Mouse (Mus musculus): ENCODE measurements around the gene Dclre1a.
"Not testable (repeated sequence)": the region's sequence is repeated elsewhere in the genome, so short reads cannot be mapped to it uniquely, and the experiment has no call there.

The Dclre1a gene

DNA sequence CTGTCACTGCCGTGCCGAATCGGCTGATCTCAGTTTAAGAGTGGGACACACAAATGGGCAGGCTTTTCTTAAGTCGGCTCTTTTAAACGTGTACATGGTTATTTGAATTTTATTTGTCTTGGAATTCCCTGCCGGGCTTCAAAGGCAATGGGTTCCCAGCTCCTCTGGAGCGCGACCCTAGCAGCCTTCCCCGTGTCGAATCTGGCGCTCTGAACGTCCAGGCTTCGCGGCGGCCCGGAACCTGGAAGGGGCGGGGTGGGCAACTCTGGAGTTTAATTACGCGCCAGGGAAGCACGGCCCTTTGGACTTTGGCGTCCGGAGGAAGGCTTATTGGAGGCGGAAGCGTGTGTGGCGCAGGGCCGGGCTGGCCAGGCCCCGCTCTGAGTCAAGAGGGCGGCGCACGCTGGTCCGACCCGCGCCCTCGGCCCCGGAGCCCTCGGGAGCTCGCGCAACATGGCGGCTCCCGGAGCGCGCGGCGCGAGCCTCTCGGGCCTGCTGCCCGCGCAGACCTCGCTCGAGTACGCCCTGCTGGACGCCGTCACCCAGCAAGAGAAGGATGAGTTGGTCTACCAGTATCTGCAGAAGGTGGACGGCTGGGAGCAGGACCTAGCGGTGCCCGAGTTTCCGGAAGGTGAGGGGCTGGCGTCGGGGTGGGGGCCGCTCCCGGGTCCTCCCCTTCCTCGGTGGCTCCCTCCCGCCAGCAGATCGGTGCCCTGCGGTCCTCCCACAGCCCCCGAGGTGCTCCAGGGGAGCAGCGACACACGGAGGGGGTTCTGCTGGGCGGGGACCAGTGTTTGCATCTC is 409 bp upstream of the Dclre1a start, which contains the start of gene Nhlrc2:
Nhlrc2 (plus strand) TSS at position 32 of the 803 bp plus-strand sequence.
- peak; percentile 82 to 90 for DNase-seq (ENCODE audit: low spot score in 2 of 2)

DNA sequence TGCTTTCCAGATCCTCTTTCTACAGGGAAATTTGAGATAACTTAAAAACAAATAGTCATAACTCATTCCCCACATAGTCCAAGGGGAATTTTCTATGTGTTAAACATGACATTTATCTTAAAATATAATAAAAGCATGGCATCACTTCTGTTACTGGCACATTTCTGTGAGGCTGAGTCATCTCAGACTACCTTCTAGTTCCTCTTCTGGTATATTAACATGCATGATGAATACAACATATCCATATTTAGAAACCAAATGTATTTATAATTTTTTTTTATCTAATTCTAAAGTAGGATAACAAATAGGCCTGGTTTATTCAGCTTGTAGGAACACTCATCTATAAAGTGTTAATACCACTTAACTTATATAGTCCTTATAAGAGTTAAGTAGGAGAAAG is 2.0 kb downstream of the Dclre1a start:
- DNase-seq (ENCODE audit: low spot score in 2 of 2) = no peak

- peak in 1 of 2 experiments; percentile 22 for DNase-seq (ENCODE audit: low spot score in 2 of 2)
Observed at GRCm38 (mm10) chr19:56544681-56545388, 3.2 kb downstream of the Dclre1a start.

DNA sequence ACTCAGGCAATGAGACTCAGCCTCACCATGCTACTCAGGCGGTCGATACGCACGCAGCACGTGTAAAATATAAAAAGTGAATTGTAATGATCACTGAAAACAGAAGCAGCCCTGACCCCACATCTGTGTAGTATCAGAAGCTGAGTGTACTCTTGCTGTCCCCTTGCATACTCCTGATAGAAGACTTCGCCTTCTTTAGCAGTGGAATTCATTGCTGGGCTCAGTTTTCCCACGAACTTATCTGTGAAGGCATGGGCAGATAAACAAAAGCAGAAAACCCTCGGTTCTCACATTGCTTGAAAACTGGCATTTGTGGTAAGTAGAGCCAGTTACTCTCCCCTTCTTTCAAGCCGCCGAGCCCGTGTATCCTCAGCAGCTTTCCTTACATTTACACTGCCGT is 4.7 kb downstream of the Dclre1a start:
- DNase-seq (ENCODE audit: low spot score in 2 of 2) = no peak

DNA sequence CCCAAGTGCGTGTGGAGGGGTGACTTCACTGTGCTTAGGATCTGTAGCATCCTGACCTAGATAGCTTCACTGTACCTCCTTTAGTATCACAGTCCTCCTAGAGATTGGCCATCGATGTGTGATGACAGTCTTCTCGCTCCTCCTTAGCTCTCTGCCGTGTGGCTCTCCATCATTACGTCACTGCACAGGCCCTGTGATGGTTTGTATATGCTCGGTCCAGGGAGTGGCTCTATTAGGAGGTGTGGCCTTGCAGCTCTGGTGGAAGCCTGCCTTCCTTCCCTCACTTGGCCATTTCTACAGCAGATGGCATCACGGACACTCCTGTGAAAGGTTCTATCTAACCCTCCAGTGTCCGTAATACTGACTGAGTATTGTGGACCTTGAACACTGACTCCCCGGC is 12.3 kb downstream of the Dclre1a start:
- no peak for DNase-seq (ENCODE audit: low spot score in 2 of 2)

DNA sequence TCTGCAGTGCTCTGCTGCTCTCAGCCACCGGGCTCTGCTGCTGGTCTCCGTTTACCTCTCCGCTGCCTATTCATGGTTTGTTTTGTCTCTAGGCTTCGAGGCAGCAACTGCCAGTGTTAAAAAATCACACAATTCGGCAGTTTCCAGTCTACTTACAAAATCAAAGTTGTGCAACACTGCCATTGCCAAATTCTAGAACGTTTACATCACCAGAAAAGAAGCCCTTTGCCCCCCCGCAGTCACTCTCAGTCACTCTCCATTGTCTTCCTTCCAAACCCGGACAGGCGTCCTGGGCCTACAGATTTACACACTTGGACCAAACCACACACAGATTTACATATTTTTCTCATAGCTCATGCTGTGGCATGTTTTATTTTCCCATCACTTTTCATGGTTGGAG is 13.0 kb downstream of the Dclre1a start:
- peak in 1 of 2 experiments; percentile 41 for DNase-seq (ENCODE audit: low spot score in 2 of 2)

- DNase-seq (ENCODE audit: low spot score in 2 of 2) = no peak
Observed at GRCm38 (mm10) chr19:56534337-56534736, 13.7 kb downstream of the Dclre1a start.

DNA sequence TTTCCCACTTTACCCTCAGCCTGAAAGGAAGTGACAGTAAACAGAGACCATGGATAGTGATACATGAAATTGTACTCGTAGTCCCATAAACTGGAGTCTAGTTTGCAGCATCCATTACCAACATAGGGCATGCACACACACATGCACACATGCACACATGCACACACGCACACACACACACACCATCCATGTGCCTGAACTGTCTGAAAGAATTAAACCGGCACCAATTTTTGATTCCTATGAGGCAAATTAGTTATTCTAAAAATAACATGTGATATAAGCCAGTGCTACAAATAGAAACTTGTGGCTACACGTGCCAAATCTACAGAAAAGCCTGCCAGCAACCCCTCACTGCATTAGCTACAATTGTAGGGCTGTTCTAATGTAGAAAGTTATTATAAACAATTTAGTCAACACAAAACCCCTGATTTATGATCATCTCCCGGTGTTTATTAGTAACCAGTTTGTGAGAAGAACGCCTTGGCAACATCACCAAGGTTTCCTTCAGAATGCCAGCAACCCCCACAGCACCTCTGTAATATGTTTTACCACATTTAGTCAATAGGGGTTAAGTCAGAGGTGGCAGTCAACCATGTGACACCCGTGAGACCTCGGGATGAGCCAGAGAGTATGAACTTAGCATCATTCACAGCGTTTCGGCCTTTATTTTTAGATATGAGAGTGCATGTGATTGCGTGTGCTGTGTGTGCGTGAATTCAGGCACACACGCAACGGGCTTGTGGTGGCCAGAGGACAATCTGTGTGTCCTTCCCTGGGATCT is 14.5 kb downstream of the Dclre1a start:
- DNase-seq (ENCODE audit: low spot score in 2 of 2) = no peak

DNA sequence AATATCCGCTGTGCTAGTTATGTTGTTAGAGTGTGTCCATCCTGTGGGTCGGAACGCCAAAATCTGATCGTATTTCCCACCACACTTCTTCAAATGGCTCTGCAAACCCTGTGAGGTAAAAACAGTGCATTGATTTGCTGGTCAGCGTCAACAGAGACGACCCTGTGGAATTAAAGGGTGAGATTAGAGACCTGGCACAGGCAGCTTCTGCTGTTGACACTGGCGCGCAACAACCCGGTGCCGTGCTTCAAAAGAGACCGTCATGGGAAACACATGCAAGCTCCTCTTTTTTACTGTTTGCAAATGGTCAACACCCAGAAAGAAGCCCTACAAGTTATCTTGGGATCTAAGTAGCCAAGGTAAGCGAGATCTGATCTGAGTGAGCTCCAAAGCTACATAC is 16.8 kb downstream of the Dclre1a start:
- DNase-seq (ENCODE audit: low spot score in 2 of 2) = no peak

- not testable (repeated sequence) for DNase-seq (ENCODE audit: low spot score in 2 of 2)
Observed at GRCm38 (mm10) chr19:56530529-56530928, 17.5 kb downstream of the Dclre1a start.

GRCm38 (mm10) chr19:56519408-56519807 is 28.6 kb downstream of the Dclre1a start:
- not testable (repeated sequence) for DNase-seq (ENCODE audit: low spot score in 2 of 2)

GRCm38 (mm10) chr19:56513527-56513926 is 34.5 kb downstream of the Dclre1a start:
- DNase-seq (ENCODE audit: low spot score in 2 of 2) = not testable (repeated sequence)

GRCm38 (mm10) chr19:56511207-56511606 is 36.8 kb downstream of the Dclre1a start:
- DNase-seq (ENCODE audit: low spot score in 2 of 2) = not testable (repeated sequence)

GRCm38 (mm10) chr19:56503525-56503924 is 44.5 kb downstream of the Dclre1a start:
- DNase-seq (ENCODE audit: low spot score in 2 of 2) = not testable (repeated sequence)

GRCm38 (mm10) chr19:56503069-56503468 is 45.0 kb downstream of the Dclre1a start:
- not testable (repeated sequence) for DNase-seq (ENCODE audit: low spot score in 2 of 2)

- not testable (repeated sequence) for DNase-seq (ENCODE audit: low spot score in 2 of 2)
Observed at GRCm38 (mm10) chr19:56494157-56494556, 53.9 kb downstream of the Dclre1a start.

DNA sequence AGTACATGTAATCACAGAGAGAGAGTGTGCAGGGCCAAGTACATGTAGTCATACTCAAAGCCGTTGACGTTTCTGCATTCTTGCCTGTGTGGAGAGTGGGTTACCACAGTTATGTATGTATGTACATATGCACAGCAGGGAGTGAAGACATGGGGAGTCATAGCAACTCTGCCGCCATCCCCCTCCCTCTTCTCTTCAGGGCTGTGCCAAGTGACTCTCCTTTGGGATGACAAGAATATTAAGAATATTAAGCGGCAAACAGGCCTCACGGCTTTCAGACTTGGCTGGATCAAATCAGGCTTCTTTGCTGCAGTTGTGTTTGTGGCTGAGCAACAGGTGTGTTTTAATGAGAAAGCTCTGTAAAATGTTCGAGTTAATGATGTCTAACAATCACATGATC is 58.4 kb downstream of the Dclre1a start:
- DNase-seq (ENCODE audit: low spot score in 2 of 2) = no peak

- no peak for DNase-seq (ENCODE audit: low spot score in 2 of 2)
Observed at GRCm38 (mm10) chr19:56487339-56487738, 60.7 kb downstream of the Dclre1a start.

- no peak for DNase-seq (ENCODE audit: low spot score in 2 of 2)
Observed at GRCm38 (mm10) chr19:56486926-56487325, 61.1 kb downstream of the Dclre1a start.

GRCm38 (mm10) chr19:56485376-56486271 is 62.4 kb downstream of the Dclre1a start:
- peak in 1 of 2 experiments; percentile 9 for DNase-seq (ENCODE audit: low spot score in 2 of 2)

All from urinary bladder, postnatal 36 days (tissue).